Mouse (Mus musculus) heart, adult 2 months (tissue): ENCODE data around the gene Maf. TPM values are rescaled to one million over a fixed set of nuclear protein-coding genes. Genes with fewer than 3 reads are reported as not detected.
A peak's percentile ranks its signal among the peaks of the same experiment; 100 is the strongest.

Source experiments
- DNase-seq, 2 experiments: peaks; one replicate each; pipeline ENCODE4 v3.0.0; 2021
- H3K27ac ChIP-seq: fragments of 200-600 bp; 2 replicates; pipeline ENCODE4 v1.8.1; 2022
- H3K27me3 ChIP-seq: fragments of 200-500 bp; 2 replicates; pipeline ENCODE4 v1.6.1; 2012; ENCODE audit warnings: mild to moderate bottlenecking, low read length, inconsistent platforms, mixed read lengths; ENCODE audit not compliant: control insufficient read depth, insufficient read depth
- H3K36me3 ChIP-seq: fragments of 200-500 bp; 2 replicates; pipeline ENCODE4 v1.6.1; 2012; ENCODE audit warnings: low read length, inconsistent platforms; ENCODE audit not compliant: control insufficient read depth, insufficient read depth
- H3K4me1 ChIP-seq: fragments of 200-500 bp; 2 replicates; pipeline ENCODE4 v1.6.1; 2011; ENCODE audit warnings: low read length; ENCODE audit not compliant: control insufficient read depth, insufficient read depth
- H3K4me3 ChIP-seq: fragments of 200-600 bp; 2 replicates; pipeline ENCODE4 v1.8.1; 2022
- H3K79me2 ChIP-seq: fragments of 200-500 bp; replicated peaks from 2 replicates; pipeline ENCODE4 v1.6.1; 2012; ENCODE audit warnings: mild to moderate bottlenecking, inconsistent platforms, low read length, moderate library complexity, mixed read lengths; ENCODE audit not compliant: control insufficient read depth, insufficient read depth
- H3K9ac ChIP-seq: fragments of 200-500 bp; 2 replicates; pipeline ENCODE4 v1.6.1; 2012; ENCODE audit warnings: low read depth, mild to moderate bottlenecking, control low read depth, inconsistent platforms, low read length, mixed read lengths
- CTCF ChIP-seq: fragments of 200-600 bp; IDR thresholded peaks from 2 replicates; pipeline ENCODE4 v1.8.1; 2022; ENCODE audit warnings: antibody characterized with exemption, mild to moderate bottlenecking, moderate library complexity
- EP300 ChIP-seq: fragments of 200-500 bp; IDR thresholded peaks from 2 replicates; pipeline ENCODE4 v1.6.1; 2011; ENCODE audit warnings: low read depth, low read length, control low read depth; ENCODE audit not compliant: insufficient read depth
- POLR2A ChIP-seq: fragments of 200-500 bp; IDR thresholded peaks from 2 replicates; pipeline ENCODE4 v1.6.1; 2011; ENCODE audit warnings: mild to moderate bottlenecking, low read depth, low read length, control low read depth; ENCODE audit not compliant: insufficient read depth
- WGBS: fragments of 180-500 bp; shearing (Covaris S2); methylation state at CpG from one replicate; pipeline ENCODE4 v1.1.7; 2018; 5-methylcytosine and 5-hydroxymethylcytosine counted together
- intact Hi-C: fragments of 180-260 bp; cut with DNase I; formaldehyde crosslinking; loops from one replicate; pipeline ENCODE4 v1.15.1; 2025
- long read RNA-seq: library from polyadenylated mRNA; stranded (forward); transcript quantifications from one replicate; pipeline ENCODE4 v2.0.0, GENCODE M21; 2021
- polyA plus RNA-seq: library from polyadenylated mRNA; depleted of rRNA; stranded (reverse); fragments of >200 nt; gene quantifications from 2 replicates; pipeline ENCODE4 v1.2.3, GENCODE M21; 2012; rRNA removed
- total RNA-seq, 2 experiments: library from RNA; stranded (reverse); gene quantifications; 2 replicates each; pipeline ENCODE4 v1.2.3; 2021

The Maf gene
- 1 to 10 TPM; 7.8 to 8.6 TPM for total RNA-seq
- polyA plus RNA-seq, result 2.7 and 2.9 TPM in 2 replicates
- long read RNA-seq, partial matches to known transcripts, result 0 of 1 reads
- long read RNA-seq, other reads (novel, unspliced or antisense), result 0 of 1 reads

DNA sequence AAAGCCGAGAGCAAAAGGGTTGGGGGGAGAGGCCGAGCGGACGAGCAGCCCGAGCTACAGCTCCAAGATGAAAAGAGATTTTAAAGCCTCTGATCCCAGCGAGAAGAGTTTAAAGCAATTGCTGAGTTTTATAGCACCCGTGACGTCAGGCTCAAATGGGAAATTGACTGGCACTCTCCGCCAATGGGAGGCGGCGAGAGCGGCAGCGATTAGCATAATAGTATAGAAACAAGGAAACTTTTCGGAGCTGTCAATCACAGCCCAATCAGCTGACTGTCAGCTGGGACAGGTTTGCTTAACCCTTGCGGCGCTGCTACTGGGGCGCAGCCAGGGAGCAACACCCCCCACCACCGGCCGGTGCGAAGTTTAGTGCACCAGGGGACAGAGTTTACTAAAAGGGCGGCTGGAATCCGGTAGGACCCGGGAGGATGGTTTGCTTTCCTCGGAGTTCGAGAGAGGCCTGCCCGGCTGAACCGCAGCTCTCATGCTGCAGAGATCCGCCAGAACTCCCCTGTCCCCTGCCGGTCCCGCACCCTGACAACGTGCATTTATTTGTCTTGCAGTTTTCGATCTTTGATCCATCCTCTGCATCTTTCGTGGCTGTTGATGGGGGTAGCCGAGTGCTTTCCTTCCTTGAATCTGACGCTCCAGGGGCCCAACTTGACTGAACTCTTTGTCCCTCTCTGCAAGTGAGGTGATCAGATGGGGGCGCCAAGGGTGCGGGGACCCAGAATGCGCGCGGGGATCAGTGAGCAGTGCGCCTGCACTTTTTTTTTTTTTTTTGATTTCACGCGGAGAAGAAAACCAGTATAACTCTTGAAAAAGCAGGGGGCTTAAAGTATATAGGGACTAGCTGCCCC, at the start of gene Maf:
Maf (minus strand) TSS at position 64 of the 860 bp plus-strand sequence.
- H3K9ac ChIP-seq, result peak within 1 kb of the TSS; percentile 80
- WGBS, result 1% methylated on average over 43 of the region's 43 CpGs
- intact Hi-C loops, result loop anchor here (2.0 to 5.0 kb wide), 4 partner anchors 306 to 1256 kb away; no protein-coding TSS in a partner anchor

DNA sequence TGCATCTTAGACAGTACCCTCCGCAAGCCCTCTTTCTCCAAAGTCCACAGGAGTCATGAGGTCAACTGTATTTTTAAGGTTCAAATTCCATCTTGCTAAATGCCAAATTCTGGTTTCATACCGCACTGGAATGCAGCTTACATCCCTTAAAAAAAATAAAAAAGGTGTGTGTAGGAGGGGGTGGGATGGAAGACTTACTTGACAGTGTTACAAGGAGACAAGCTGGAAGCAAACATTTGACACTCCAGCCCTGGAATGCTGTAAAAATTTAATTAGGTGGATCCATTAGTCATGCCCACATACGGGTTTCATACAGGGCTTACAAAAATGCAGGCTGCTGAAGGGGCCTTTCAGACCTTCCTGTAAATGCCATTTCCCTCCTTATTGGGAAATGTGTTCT, 49.4 kb upstream of the Maf start:
- Histone ChIP-seq H3K4me3 (no peak overlapping the region), H3K36me3 (no peaks in the 10 kb centered on the region), H3K4me1 (no peaks in the 10 kb centered on the region), H3K9ac (no peak overlapping the region), H3K27me3 (no peaks in the 10 kb centered on the region), H3K27ac (no peak overlapping the region), H3K79me2 (no peaks in the 10 kb centered on the region)
- DNase-seq, result no peak
- intact Hi-C loops, result no loop called here
- WGBS, result 83% methylated on average over 3 of the region's 3 CpGs
- no peak for TF ChIP-seq CTCF
- TF ChIP-seq POLR2A, result no peak
- TF ChIP-seq EP300, result no peak

More for the DNA sequence above, at the start of gene Maf:
- Histone ChIP-seq H3K27ac (peak within 1 kb of the TSS; percentile 67), H3K79me2 (no peaks in the 10 kb centered on the region), H3K27me3 (peaks cover 4% of the 10 kb centered on the region), H3K36me3 (no peaks in the 10 kb centered on the region), H3K4me1 (no peaks in the 10 kb centered on the region), H3K4me3 (peak within 1 kb of the TSS; percentile 77)
- DNase-seq, result peak; percentile 80 to 90
- TF ChIP-seq CTCF (no peak), EP300 (no peak), POLR2A (peak; percentile 82)

DNA sequence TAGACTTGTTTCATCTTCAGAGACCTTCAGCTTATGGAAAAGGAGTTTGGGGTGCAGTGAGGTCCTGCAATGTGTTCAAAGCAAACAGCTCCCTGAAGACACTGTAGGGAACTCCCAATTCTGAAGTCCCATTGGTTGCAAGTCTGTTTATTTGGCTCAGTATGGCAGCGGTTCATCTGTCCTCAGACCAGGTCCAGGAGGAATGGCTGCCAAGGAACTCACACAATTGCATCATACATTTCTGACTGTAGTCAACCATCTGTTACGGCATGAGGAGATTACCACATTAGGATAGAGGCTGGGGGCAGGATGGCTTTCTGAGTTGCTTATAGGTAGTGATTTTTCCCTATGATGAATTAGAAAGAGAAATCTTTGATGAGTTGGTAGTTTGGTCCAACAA, 48.4 kb upstream of the Maf start:
- no peak overlapping the region for H3K9ac ChIP-seq
- H3K36me3 ChIP-seq, result no peaks in the 10 kb centered on the region
- no peaks in the 10 kb centered on the region for H3K27me3 ChIP-seq
- intact Hi-C loops, result no loop called here
- TF ChIP-seq POLR2A (no peak), EP300 (no peak), CTCF (no peak)
- H3K79me2 ChIP-seq, result no peaks in the 10 kb centered on the region
- no peaks in the 10 kb centered on the region for H3K4me1 ChIP-seq
- H3K27ac ChIP-seq, result no peak overlapping the region
- peak in 1 of 2 experiments; percentile 7 for DNase-seq
- WGBS, result 75% methylated on average over 2 of the region's 2 CpGs
- H3K4me3 ChIP-seq, result no peak overlapping the region

DNA sequence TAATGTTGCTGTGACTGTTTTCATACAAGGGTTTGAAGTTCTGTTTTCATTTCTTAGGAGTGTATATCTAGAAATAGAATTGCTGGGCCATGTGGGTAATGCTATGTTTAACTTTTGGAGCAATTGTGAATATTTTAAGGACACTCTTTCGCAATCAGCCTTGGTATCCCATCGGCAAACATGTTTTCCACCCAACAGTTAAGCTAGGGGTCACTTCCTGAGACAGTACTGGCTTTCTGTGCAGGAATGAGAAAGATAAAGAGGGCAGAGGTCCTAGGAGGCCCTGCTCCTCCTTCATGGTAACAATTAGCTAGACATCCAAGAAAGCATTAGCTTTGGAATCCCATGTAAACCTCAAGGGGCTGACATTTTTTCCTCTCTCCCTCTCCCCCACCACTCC, 47.1 kb upstream of the Maf start:
- Histone ChIP-seq H3K79me2 (no peaks in the 10 kb centered on the region), H3K27ac (no peak overlapping the region), H3K4me3 (no peak overlapping the region), H3K36me3 (no peaks in the 10 kb centered on the region), H3K27me3 (no peaks in the 10 kb centered on the region), H3K9ac (no peak overlapping the region), H3K4me1 (no peaks in the 10 kb centered on the region)
- WGBS, result 25% methylated on average over 2 of the region's 2 CpGs
- DNase-seq, result no peak
- intact Hi-C loops, result no loop called here
- TF ChIP-seq EP300 (no peak), CTCF (no peak), POLR2A (no peak)

- no peaks in the 10 kb centered on the region for H3K79me2 ChIP-seq
- WGBS, result 36% methylated on average over 8 of the region's 8 CpGs
- no peak overlapping the region for H3K9ac ChIP-seq
- TF ChIP-seq CTCF (no peak), POLR2A (no peak), EP300 (no peak)
- intact Hi-C loops, result no loop called here
- H3K4me1 ChIP-seq, result no peaks in the 10 kb centered on the region
- no peak overlapping the region for H3K27ac ChIP-seq
- H3K27me3 ChIP-seq, result no peaks in the 10 kb centered on the region
- no peak overlapping the region for H3K4me3 ChIP-seq
- no peak for DNase-seq
- no peaks in the 10 kb centered on the region for H3K36me3 ChIP-seq
These were observed 46.2 kb upstream of the Maf start for GRCm38 (mm10) chr8:115753801-115754200.

DNA sequence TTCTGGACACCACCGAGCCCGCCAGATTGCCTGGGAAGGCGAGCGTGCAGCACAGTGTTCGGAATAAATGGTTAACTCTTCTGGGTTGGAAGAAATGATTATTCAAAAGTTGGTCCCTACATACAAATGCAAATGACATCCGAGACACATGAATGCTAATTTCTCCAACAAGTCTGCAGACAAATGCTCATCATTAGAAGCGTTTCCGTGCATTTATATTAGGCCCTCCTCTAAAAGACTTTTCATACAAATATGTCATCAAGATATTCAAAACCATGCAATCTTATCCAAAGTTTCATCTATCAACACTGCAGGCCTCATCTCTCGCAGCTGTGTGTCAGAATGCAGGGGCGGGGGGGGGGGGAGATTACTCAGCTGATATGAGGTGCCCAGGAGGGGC, 39.8 kb upstream of the Maf start:
- Histone ChIP-seq H3K27ac (no peak overlapping the region), H3K4me3 (no peak overlapping the region), H3K27me3 (no peaks in the 10 kb centered on the region), H3K79me2 (no peaks in the 10 kb centered on the region), H3K36me3 (no peaks in the 10 kb centered on the region), H3K4me1 (no peaks in the 10 kb centered on the region), H3K9ac (no peak overlapping the region)
- intact Hi-C loops, result no loop called here
- DNase-seq, result no peak
- 88% methylated on average over 10 of the region's 10 CpGs for WGBS
- no peak for TF ChIP-seq EP300
- no peak for TF ChIP-seq CTCF
- no peak for TF ChIP-seq POLR2A
